8 mouse cellular contexts compared by ENCODE assay signal in the genomic region with DNA sequence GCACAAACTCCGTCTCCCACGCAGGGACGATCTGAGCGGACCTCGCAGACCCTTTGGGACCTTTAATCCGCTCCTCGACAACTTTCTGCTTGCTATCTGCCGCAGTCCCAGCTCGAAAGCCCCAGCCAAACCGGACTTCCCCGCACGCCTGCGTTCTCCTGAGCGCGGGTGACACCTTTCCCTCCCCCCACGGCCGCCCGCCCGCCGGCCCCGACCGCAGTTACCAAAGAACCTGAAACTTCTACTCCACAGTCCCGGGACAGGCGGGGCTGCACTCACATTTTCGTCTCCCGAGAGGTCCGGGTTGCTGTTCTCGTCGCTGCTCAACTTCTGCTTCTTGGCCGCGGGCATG. TPM values are rescaled to one million over a fixed set of nuclear protein-coding genes. Genes with fewer than 3 reads are reported as not detected.
DNase-seq lines count a peak whose midpoint lies in the region; ATAC-seq and TF ChIP-seq lines count a peak whose summit lies in the region.

No protein-coding gene starts in this region.

- H3K4me1 ChIP-seq in heart, embryonic 15.5 days (replicated peaks), result peaks cover 15% of the 10 kb centered on the region
- H3K4me1 ChIP-seq in MEL (ENCODE audit: control insufficient read depth in 1 of 2, insufficient read depth in 2 of 2, low read length in 2 of 2), result peaks cover 5 to 8% of the 10 kb centered on the region in 2 experiments; a peak in 3 of 4 replicates
- no peaks in the 10 kb centered on the region for H3K4me1 ChIP-seq in hindbrain, embryonic 11.5 days (replicated peaks; ENCODE audit: control insufficient read depth, insufficient read depth, low read length)
- peaks cover 12% of the 10 kb centered on the region for H3K4me1 ChIP-seq in midbrain, embryonic 12.5 days

- no peaks in the 10 kb centered on the region for H3K27me3 ChIP-seq in heart, embryonic 15.5 days
- no peaks in the 10 kb centered on the region for H3K27me3 ChIP-seq in MEL (ENCODE audit: control insufficient read depth in 1 of 2, insufficient read depth in 2 of 2, low read length in 2 of 2)
- H3K27me3 ChIP-seq in hindbrain, embryonic 11.5 days (ENCODE audit: control insufficient read depth, insufficient read depth, low read length), result no peaks in the 10 kb centered on the region
- H3K27me3 ChIP-seq in midbrain, embryonic 12.5 days, result no peaks in the 10 kb centered on the region

- H3K36me3 ChIP-seq in heart, embryonic 15.5 days, result peaks cover 17% of the 10 kb centered on the region
- peaks cover 10 to 21% of the 10 kb centered on the region in 2 experiments for H3K36me3 ChIP-seq in MEL (ENCODE audit: control insufficient read depth in 1 of 2, insufficient read depth in 2 of 2, low read length in 2 of 2)
- peaks cover 6% of the 10 kb centered on the region for H3K36me3 ChIP-seq in hindbrain, embryonic 11.5 days (ENCODE audit: control insufficient read depth, insufficient read depth, low read length)
- H3K36me3 ChIP-seq in midbrain, embryonic 12.5 days, result peaks cover 11% of the 10 kb centered on the region

- no peak for TF ChIP-seq EP300 in MEL (IDR thresholded peaks at IDR 0.05; ENCODE audit: low read depth in 1 of 2, low read length in 2 of 2)

- intact Hi-C loops in heart, postnatal 25 days (cut with DNase I), result loop anchor here (2.0 to 5.0 kb wide), 2 partner anchors 39 to 447 kb away; a partner anchor contains a TSS

- no peak for DNase-seq in heart, postnatal 25 days (ENCODE audit: low spot score)
- DNase-seq in MEL (ENCODE audit: low read depth, low spot score), result no peak
- DNase-seq in hindbrain, embryonic 11.5 days (ENCODE audit: low spot score), result no peak
- DNase-seq in cerebellum, postnatal 14 days, result no peak
- DNase-seq in spleen, postnatal 4 days (ENCODE audit: low spot score in 2 of 2), result no peak
- DNase-seq in kidney, postnatal 36 days, result no peak

- no peak for ATAC-seq in heart, embryonic 15.5 days (replicated peaks; ENCODE audit: insufficient number of reproducible peaks, insufficient read depth, low FRiP score, low read depth)
- no peak for ATAC-seq in hindbrain, embryonic 11.5 days (ENCODE audit: low FRiP score)
- ATAC-seq in midbrain, embryonic 12.5 days (ENCODE audit: low FRiP score, low read depth), result no peak

- peaks cover 27% of the 10 kb centered on the region for H3K79me2 ChIP-seq in MEL (ENCODE audit: control insufficient read depth, insufficient read depth, low read length, poor library complexity)

- no peaks in the 10 kb centered on the region for H3K9me3 ChIP-seq in heart, embryonic 15.5 days (replicated peaks)
- H3K9me3 ChIP-seq in MEL (replicated peaks; ENCODE audit: insufficient read depth, low read length), result no peaks in the 10 kb centered on the region
- no peaks in the 10 kb centered on the region for H3K9me3 ChIP-seq in hindbrain, embryonic 11.5 days (ENCODE audit: control insufficient read depth, low read length)
- no peaks in the 10 kb centered on the region for H3K9me3 ChIP-seq in midbrain, embryonic 12.5 days

- peak overlapping the region; percentile 87 for H3K9ac ChIP-seq in heart, embryonic 15.5 days
- H3K9ac ChIP-seq in MEL (ENCODE audit: control insufficient read depth, low read depth, low read length, poor library complexity, severe bottlenecking), result peak overlapping the region; percentile 96
- peak overlapping the region; percentile 91 for H3K9ac ChIP-seq in hindbrain, embryonic 11.5 days (ENCODE audit: low read depth, low read length)
- peak overlapping the region; percentile 86 for H3K9ac ChIP-seq in midbrain, embryonic 12.5 days (replicated peaks)

- TF ChIP-seq RAD21 in MEL (IDR thresholded peaks at IDR 0.05; ENCODE audit: low read depth, low read length), result no peak

- under 1% methylated on average over 31 of the region's 31 CpGs for WGBS in heart, embryonic 15.5 days
- under 1% methylated on average over 31 of the region's 31 CpGs for WGBS in hindbrain, embryonic 11.5 days
- 2% methylated on average over 31 of the region's 31 CpGs for WGBS in midbrain, embryonic 12.5 days

- peak overlapping the region; percentile 89 for H3K4me3 ChIP-seq in heart, embryonic 15.5 days
- H3K4me3 ChIP-seq in MEL (ENCODE audit: control insufficient read depth in 1 of 2, insufficient read depth in 1 of 2, low read depth in 2 of 2, low read length in 2 of 2), result peak overlapping the region; percentile 80 to 86
- peak overlapping the region; percentile 77 for H3K4me3 ChIP-seq in hindbrain, embryonic 11.5 days (ENCODE audit: low read depth, low read length)
- peak overlapping the region; percentile 82 for H3K4me3 ChIP-seq in midbrain, embryonic 12.5 days

- no peak for TF ChIP-seq CTCF in MEL (IDR thresholded peaks at IDR 0.05 in 2 of 3, conservative IDR thresholded peaks at IDR 0.05 in 1 of 3; ENCODE audit: control insufficient read depth in 1 of 3, insufficient read depth in 1 of 3, low read depth in 2 of 3, low read length in 3 of 3, poor library complexity in 1 of 3, severe bottlenecking in 1 of 3)

- peak overlapping the region; percentile 76 for H3K4me2 ChIP-seq in heart, embryonic 15.5 days
- H3K4me2 ChIP-seq in hindbrain, embryonic 11.5 days (replicated peaks; ENCODE audit: low read depth, low read length), result peak overlapping the region; percentile 60
- H3K4me2 ChIP-seq in midbrain, embryonic 12.5 days (replicated peaks), result peak overlapping the region; percentile 78

- peak overlapping the region; percentile 100 for H3K27ac ChIP-seq in heart, embryonic 15.5 days
- H3K27ac ChIP-seq in MEL (ENCODE audit: control insufficient read depth, low read depth, low read length), result peak overlapping the region; percentile 97
- H3K27ac ChIP-seq in hindbrain, embryonic 11.5 days (ENCODE audit: low read depth, low read length), result peak overlapping the region; percentile 99
- H3K27ac ChIP-seq in midbrain, embryonic 12.5 days (replicated peaks), result peak overlapping the region; percentile 99

- no peak for TF ChIP-seq POLR2A in MEL (IDR thresholded peaks at IDR 0.05; ENCODE audit: control insufficient read depth in 1 of 2, insufficient read depth in 1 of 2, low read depth in 1 of 2, low read length in 2 of 2, poor library complexity in 1 of 2)

TF ChIP-seq in MEL, 35 proteins besides CTCF, POLR2A, EP300 and RAD21:
- TF ChIP-seq POLR2AphosphoS2 (IDR thresholded peaks at IDR 0.05; ENCODE audit: low read length) (peak; percentile 19; the same call in 1 of the 2 replicates), MAFK (IDR thresholded peaks at IDR 0.05; ENCODE audit: borderline replicate concordance, low read depth, low read length) (no peak), MYC (IDR thresholded peaks at IDR 0.05; ENCODE audit: low read depth, low read length) (0 out of 2 replicates have a peak, but pooled peaks have one; percentile 7)
TF ChIP-seq in MEL: peak in this region for 2.

RNA-seq across cellular contexts. Expression of a gene that starts 0.7 kb away (rescaled TPM):
- polyA plus RNA-seq in heart, embryonic 15.5 days (2015; fragmentation: Nextera tagmentation; extraction: Ambion mirVana), result 41.4 and 44.6 TPM in 2 replicates
- 10 to 100 TPM; 22.3 to 28.0 TPM for total RNA-seq in heart, postnatal 25 days (2021)
- 94.3 and 98.1 TPM in 2 replicates for total RNA-seq in MEL (2012; rRNA removed)
- 100 to 1,000 TPM; 166 to 668 TPM for polyA plus RNA-seq in MEL (2012; ENCODE audit: insufficient read depth in 1 of 2, insufficient read length in 2 of 2, low read depth in 1 of 2, low replicate concordance in 2 of 2, missing spikeins in 1 of 2)
- polyA plus RNA-seq in hindbrain, embryonic 11.5 days (2014; fragmentation: Nextera tagmentation; extraction: Ambion mirVana), result 74.3 and 80.5 TPM in 2 replicates
- 73.7 and 79.5 TPM in 2 replicates for polyA plus RNA-seq in midbrain, embryonic 12.5 days (2016; fragmentation: Nextera tagmentation; extraction: Ambion mirVana)

RNA-seq across cellular contexts. Expression of a gene that starts 39.1 kb away (rescaled TPM):
- 95.8 and 109 TPM in 2 replicates for polyA plus RNA-seq in heart, embryonic 15.5 days (2015; fragmentation: Nextera tagmentation; extraction: Ambion mirVana)
- total RNA-seq in heart, postnatal 25 days (2021), result 10 to 100 TPM; 72.7 to 80.1 TPM
- 61.4 and 83.0 TPM in 2 replicates for total RNA-seq in MEL (2012; rRNA removed)
- polyA plus RNA-seq in MEL (2012; ENCODE audit: insufficient read depth in 1 of 2, insufficient read length in 2 of 2, low read depth in 1 of 2, low replicate concordance in 2 of 2, missing spikeins in 1 of 2), result 100 to 1,000 TPM in 1 of 2 experiments, not detected in 1; 123 TPM
- 153 and 157 TPM in 2 replicates for polyA plus RNA-seq in hindbrain, embryonic 11.5 days (2014; fragmentation: Nextera tagmentation; extraction: Ambion mirVana)
- 138 TPM in 2 replicates for polyA plus RNA-seq in midbrain, embryonic 12.5 days (2016; fragmentation: Nextera tagmentation; extraction: Ambion mirVana)
